Mouse (Mus musculus) forebrain, embryonic 12.5 days (tissue): ENCODE results near the gene 0610030E20Rik. TPM values are rescaled to one million over a fixed set of nuclear protein-coding genes. Genes with fewer than 3 reads are reported as not detected.

Experiments used
- ATAC-seq: fragments of 200-750 bp; cut with Nextera tagmentation; 2 replicates; pipeline ENCODE4 v1.8.0; 2017; ENCODE audit warnings: moderate TSS enrichment; ENCODE audit not compliant: low FRiP score
- H3K27ac ChIP-seq: fragments of 300-500 bp; sonication (generic); 2 replicates; pipeline ENCODE4 v1.5.1; 2016; ENCODE audit warnings: mild to moderate bottlenecking
- H3K27me3 ChIP-seq: fragments of 300-500 bp; sonication (generic); 2 replicates; pipeline ENCODE4 v1.6.1; 2016; ENCODE audit warnings: mild to moderate bottlenecking
- H3K36me3 ChIP-seq: fragments of 300-500 bp; sonication (generic); replicated peaks from 2 replicates; pipeline ENCODE4 v1.6.1; 2016; ENCODE audit warnings: mild to moderate bottlenecking
- H3K4me1 ChIP-seq: fragments of 300-500 bp; sonication (generic); 2 replicates; pipeline ENCODE4 v1.6.1; 2016
- H3K4me2 ChIP-seq: fragments of 300-500 bp; sonication (generic); 2 replicates; pipeline ENCODE4 v1.6.1; 2016; ENCODE audit warnings: mild to moderate bottlenecking, moderate library complexity
- H3K4me3 ChIP-seq: fragments of 300-500 bp; sonication (generic); replicated peaks from 2 replicates; pipeline ENCODE4 v1.5.1; 2016; ENCODE audit warnings: mild to moderate bottlenecking
- H3K9ac ChIP-seq: fragments of 300-500 bp; sonication (generic); 2 replicates; pipeline ENCODE4 v1.6.1; 2016; ENCODE audit warnings: mild to moderate bottlenecking
- H3K9me3 ChIP-seq: fragments of 300-500 bp; sonication (generic); 2 replicates; pipeline ENCODE4 v1.6.1; 2016
- WGBS: fragments of 180-500 bp; shearing (Covaris S2); methylation state at CpG from one replicate; pipeline ENCODE4 v1.1.7; 2016; 5-methylcytosine and 5-hydroxymethylcytosine counted together
- polyA plus RNA-seq: library from polyadenylated mRNA; unstranded; fragments of >200 nt; fragmentation: Nextera tagmentation; extraction: Ambion mirVana; gene quantifications from 2 replicates; pipeline ENCODE4 v1.2.1, GENCODE M21; 2016

Gene 0610030E20Rik
- polyA plus RNA-seq, 1 experiment from 2014 or later: 30.4 TPM

DNA sequence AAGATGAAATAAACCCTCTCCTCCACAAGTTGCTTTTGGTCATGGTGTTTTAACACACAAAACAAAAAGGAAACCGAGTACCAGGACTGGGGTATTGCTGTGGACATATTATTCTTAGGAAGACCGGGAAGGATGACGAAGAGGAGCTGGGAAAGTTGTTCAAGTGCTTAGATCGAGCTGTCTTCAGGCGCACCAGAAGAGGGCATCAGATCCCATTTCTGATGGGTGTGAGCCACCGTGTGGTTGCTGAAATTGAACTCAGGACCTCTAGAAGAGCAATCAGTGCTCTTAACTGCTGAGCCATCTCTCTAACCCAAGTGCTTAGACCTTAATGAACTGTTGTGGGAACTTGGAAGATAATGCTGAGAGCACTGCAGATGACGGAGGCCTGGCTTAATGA is 16.9 kb downstream of the 0610030E20Rik start:
- Histone ChIP-seq H3K27ac (no peak overlapping the region), H3K4me1 (peaks cover 18% of the 10 kb centered on the region), H3K4me2 (no peak overlapping the region), H3K36me3 (peaks cover 16% of the 10 kb centered on the region), H3K9me3 (no peaks in the 10 kb centered on the region), H3K4me3 (no peak overlapping the region), H3K9ac (no peak overlapping the region), H3K27me3 (peaks cover 6% of the 10 kb centered on the region; the same call in 1 of the 2 replicates)
- ATAC-seq: no peak
- 43% methylated on average over 7 of the region's 7 CpGs for WGBS

DNA sequence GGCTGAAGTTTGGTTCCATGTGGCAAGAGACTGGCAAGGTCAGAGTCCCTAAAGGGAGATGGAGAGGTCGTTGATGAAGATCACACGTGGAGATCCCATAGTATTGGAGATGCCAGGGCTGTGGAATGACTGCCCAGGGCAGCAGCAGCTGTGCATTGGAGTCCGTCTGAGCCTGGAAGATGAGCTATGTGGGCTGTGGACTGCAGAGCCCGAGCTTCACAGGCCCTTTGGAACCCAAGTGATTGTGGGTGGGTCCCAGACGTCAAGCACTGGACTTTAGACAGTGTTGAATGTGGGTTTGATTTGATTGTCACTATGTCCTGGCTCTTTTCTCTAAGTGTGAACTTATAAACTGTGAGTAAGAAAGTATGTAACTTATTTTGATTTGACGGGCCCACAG is 17.9 kb downstream of the 0610030E20Rik start:
- no peaks in the 10 kb centered on the region for H3K9me3 ChIP-seq
- H3K9ac ChIP-seq: no peak overlapping the region
- H3K4me2 ChIP-seq: no peak overlapping the region
- peaks cover 6% of the 10 kb centered on the region; the same call in 1 of the 2 replicates for H3K27me3 ChIP-seq
- ATAC-seq: no peak
- peaks cover 7% of the 10 kb centered on the region for H3K36me3 ChIP-seq
- H3K4me3 ChIP-seq: no peak overlapping the region
- H3K27ac ChIP-seq: no peak overlapping the region
- 77% methylated on average over 6 of the region's 6 CpGs for WGBS
- peaks cover 18% of the 10 kb centered on the region for H3K4me1 ChIP-seq

DNA sequence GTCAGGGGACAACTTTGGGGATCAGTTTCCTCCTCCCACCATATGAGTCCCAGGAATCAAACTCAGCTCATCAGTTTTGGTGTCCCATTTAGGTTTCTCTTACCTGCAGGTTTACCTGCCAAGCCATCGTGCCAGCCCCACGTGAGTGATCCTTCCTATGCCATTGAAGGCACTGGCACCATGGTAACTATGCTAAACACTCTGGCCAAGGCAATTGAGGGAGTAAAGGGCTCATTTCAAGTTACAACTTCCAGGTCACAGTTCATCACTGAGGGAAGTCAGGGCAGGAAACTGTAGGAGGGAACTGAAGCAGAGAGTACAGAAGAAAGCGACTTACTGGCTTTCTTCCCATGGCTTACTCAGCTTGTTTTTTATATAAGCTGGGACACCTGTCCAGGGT is 19.2 kb downstream of the 0610030E20Rik start:
- no peaks in the 10 kb centered on the region for H3K9me3 ChIP-seq
- 60% methylated on average over 3 of the region's 3 CpGs for WGBS
- peaks cover 6% of the 10 kb centered on the region; the same call in 1 of the 2 replicates for H3K27me3 ChIP-seq
- H3K4me2 ChIP-seq: no peak overlapping the region
- H3K4me3 ChIP-seq: no peak overlapping the region
- H3K36me3 ChIP-seq: no peaks in the 10 kb centered on the region
- no peak for ATAC-seq
- H3K4me1 ChIP-seq: peaks cover 10% of the 10 kb centered on the region
- H3K9ac ChIP-seq: no peak overlapping the region
- no peak overlapping the region for H3K27ac ChIP-seq

DNA sequence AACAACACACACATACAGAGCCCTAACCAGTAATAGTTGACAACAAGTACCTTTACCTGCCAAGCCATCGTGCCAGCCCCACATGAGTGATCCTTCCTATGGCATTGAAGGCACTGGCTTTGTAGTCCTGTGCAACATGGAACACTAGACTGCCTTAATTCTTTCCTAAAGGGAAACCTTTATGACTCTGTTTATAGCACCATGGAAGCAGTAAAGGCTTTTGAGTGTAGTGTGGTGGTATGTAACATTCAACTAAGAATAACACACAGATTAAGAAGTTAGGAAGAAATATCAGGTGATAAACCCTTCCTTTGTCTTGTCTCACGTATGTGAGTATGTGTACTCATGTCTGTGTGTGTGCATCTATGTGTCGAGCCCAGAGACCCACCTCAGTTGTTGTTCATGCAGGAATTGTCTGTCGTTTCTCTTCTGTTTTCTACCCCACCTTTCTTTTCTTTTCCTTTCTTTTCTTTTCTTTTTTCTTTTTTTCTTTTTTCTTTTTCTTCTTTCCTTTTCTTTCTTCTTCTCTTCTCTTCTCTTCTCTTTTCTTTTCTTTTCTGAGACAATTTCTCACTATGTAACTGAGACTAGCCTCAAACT is 19.8 kb downstream of the 0610030E20Rik start, which contains the start of gene Rnf181:
Rnf181 (minus strand) TSS at position 113 of the 600 bp plus-strand sequence.
- no peaks in the 10 kb centered on the region for H3K9me3 ChIP-seq
- WGBS: 78% methylated on average over 4 of the region's 4 CpGs
- H3K4me3 ChIP-seq: no peak within 1 kb of the TSS
- no peak within 1 kb of the TSS for H3K4me2 ChIP-seq
- H3K4me1 ChIP-seq: 0 out of 2 replicates have a peak, but pooled peaks cover 4% of the 10 kb centered on the region
- peaks cover 6% of the 10 kb centered on the region; the same call in 1 of the 2 replicates for H3K27me3 ChIP-seq
- no peak within 1 kb of the TSS for H3K27ac ChIP-seq
- no peak within 1 kb of the TSS for H3K9ac ChIP-seq
- H3K36me3 ChIP-seq: no peaks in the 10 kb centered on the region
- ATAC-seq: no peak

DNA sequence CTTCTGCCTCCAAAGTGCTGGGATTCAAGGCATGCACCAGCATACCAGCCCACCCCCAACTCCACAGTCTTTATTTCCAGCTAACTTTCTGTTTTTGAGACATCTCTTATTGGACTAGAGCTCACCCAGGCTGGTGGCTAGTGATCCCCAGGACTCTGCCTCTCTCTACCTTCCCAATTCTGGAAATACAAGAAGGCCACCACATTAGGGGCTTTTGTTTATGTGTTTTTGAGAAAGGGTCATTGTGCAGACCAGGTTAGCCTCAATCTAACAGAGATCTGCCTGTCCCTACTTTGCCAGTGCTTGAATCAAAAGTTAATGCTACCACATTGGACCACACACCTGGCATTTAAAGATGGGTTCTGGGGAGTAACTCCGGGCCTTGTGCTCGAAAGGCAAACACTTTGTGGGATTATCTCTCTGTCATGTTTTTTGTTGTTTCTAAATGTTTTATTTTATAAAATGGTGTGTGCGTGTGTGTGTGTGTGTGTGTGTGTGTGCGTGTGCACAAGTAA is 20.4 kb downstream of the 0610030E20Rik start:
- no peak overlapping the region for H3K4me3 ChIP-seq
- H3K4me1 ChIP-seq: 0 out of 2 replicates have a peak, but pooled peaks cover 4% of the 10 kb centered on the region
- ATAC-seq: no peak
- 72% methylated on average over 4 of the region's 4 CpGs for WGBS
- no peak overlapping the region for H3K4me2 ChIP-seq
- H3K27ac ChIP-seq: no peak overlapping the region
- no peaks in the 10 kb centered on the region for H3K36me3 ChIP-seq
- H3K27me3 ChIP-seq: peaks cover 10% of the 10 kb centered on the region; the same call in 1 of the 2 replicates
- H3K9ac ChIP-seq: no peak overlapping the region
- H3K9me3 ChIP-seq: no peaks in the 10 kb centered on the region

DNA sequence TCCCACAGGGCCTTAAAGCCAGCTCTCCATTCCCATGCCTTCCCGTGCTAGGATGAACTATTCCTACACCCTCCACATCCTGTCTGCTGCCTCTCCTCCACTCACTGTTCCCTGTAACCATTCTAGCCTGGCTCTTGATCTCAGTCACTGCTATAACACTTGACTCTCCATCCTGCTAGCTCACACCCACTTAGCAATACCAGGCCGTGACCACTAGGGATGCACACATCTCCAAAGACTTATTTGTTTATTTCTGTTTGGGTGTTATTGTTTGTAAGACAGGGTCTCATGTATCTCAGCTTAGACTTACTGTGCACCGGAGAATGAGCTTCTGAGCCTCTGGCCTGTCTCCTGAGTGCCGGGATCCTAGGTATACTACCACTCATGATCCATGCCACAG is 22.4 kb downstream of the 0610030E20Rik start:
- no peak for ATAC-seq

DNA sequence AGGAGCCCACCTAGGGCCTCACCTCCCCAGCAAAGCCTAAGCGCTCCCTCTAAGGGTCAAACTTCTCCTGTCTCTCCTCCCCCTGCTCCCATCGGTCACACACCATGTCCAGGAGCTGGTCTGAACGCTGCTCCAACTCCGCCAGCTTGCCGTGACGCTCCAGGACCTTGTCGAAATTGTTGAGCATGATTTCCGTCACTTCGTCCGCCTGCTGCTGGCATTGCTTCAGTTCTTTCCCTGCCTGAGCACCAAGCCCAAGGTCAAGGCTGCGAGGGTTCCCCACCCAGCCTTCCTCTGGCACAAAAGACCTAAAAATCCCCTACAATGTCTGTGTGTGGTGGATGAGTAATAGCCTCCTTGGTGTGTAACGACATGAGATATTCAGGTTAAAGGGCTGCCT is 23.0 kb downstream of the 0610030E20Rik start:
- no peak overlapping the region for H3K9ac ChIP-seq
- H3K27me3 ChIP-seq: peaks cover 7% of the 10 kb centered on the region; the same call in 1 of the 2 replicates
- no peak overlapping the region for H3K4me2 ChIP-seq
- no peaks in the 10 kb centered on the region for H3K36me3 ChIP-seq
- WGBS: 82% methylated on average over 12 of the region's 12 CpGs
- H3K9me3 ChIP-seq: no peaks in the 10 kb centered on the region
- no peaks in the 10 kb centered on the region for H3K4me1 ChIP-seq
- ATAC-seq: no peak
- no peak overlapping the region for H3K4me3 ChIP-seq
- H3K27ac ChIP-seq: no peak overlapping the region

More for the DNA sequence above, 22.4 kb downstream of the 0610030E20Rik start:
- Histone ChIP-seq H3K36me3 (no peaks in the 10 kb centered on the region), H3K9ac (no peak overlapping the region), H3K4me3 (no peak overlapping the region), H3K27me3 (peaks cover 10% of the 10 kb centered on the region; the same call in 1 of the 2 replicates), H3K4me1 (no peaks in the 10 kb centered on the region), H3K9me3 (no peaks in the 10 kb centered on the region), H3K27ac (no peak overlapping the region), H3K4me2 (no peak overlapping the region)
- 88% methylated on average over 4 of the region's 4 CpGs for whole genome bisulfite sequencing

DNA sequence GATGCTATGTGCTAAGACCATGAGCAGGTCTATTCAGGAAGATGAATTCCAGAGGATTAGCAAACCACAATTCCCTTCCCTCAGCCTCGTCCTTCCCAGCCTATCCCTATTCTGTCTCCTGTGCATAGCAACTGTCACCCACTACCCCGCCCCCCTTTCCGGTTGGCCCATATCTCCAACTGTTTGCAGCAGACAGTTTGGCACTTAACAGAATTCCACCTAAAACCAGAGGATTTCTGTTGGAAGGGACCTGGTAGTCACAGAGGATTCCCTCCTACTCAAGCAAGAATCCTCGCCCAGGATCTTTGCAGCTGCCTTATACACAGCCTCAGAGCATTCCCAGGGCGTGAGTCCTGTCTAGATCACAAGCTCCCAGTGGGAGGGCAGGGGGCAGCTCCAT is 24.0 kb downstream of the 0610030E20Rik start:
- H3K9ac ChIP-seq: no peak overlapping the region
- no peak overlapping the region for H3K4me2 ChIP-seq
- H3K4me1 ChIP-seq: no peaks in the 10 kb centered on the region
- no peak overlapping the region for H3K4me3 ChIP-seq
- WGBS: 49% methylated on average over 5 of the region's 5 CpGs
- peaks cover 7% of the 10 kb centered on the region; the same call in 1 of the 2 replicates for H3K27me3 ChIP-seq
- no peaks in the 10 kb centered on the region for H3K36me3 ChIP-seq
- H3K27ac ChIP-seq: no peak overlapping the region
- no peak for ATAC-seq
- H3K9me3 ChIP-seq: no peaks in the 10 kb centered on the region

DNA sequence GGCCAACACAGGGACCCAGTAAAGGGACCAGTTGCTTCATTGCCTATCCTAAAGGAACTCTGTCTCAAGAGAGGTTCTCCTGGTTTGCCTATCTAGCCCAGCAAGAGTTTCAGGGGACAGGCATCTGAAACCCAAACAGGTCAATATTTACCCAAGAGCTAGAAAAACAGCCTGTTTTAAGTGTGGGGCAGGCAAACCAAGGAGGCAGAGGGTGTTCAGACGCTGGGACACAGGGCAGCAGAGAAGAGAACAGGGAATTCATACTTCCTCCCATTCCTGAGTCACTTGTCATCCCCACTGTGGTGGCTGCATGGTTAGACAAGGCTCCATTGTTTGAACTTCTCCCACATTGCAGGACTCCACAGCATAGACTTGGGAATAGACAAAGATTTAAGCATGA is 24.5 kb downstream of the 0610030E20Rik start:
- Histone ChIP-seq H3K9ac (no peak overlapping the region), H3K4me3 (no peak overlapping the region), H3K9me3 (no peaks in the 10 kb centered on the region), H3K27me3 (peaks cover 7% of the 10 kb centered on the region; the same call in 1 of the 2 replicates), H3K36me3 (no peaks in the 10 kb centered on the region), H3K4me1 (no peaks in the 10 kb centered on the region), H3K27ac (no peak overlapping the region), H3K4me2 (no peak overlapping the region)
- no peak for ATAC-seq
- WGBS: 38% methylated on average over 1 of the region's 1 CpGs

DNA sequence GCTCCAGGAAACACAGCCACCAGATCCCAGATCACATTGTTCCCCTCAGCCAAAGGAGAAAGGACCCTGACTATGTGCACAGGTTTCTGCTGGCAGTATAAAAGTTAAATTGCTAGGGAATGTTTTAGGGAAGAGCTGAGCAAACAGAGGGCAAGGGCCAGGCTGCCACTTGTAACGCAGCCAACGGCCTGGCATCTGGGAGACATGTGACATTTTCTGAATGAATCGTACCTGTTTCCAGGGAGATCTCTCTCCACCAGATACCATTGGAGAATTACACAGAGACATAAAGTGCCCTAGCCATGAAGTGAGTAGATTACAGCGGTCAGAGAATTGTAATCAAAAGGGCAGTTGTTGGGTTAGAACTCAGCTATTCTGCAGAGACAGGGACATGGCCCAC is 26.1 kb downstream of the 0610030E20Rik start:
- Histone ChIP-seq H3K36me3 (no peaks in the 10 kb centered on the region), H3K27me3 (peaks cover 5% of the 10 kb centered on the region; the same call in 1 of the 2 replicates), H3K9me3 (no peaks in the 10 kb centered on the region), H3K9ac (no peak overlapping the region), H3K27ac (no peak overlapping the region), H3K4me3 (no peak overlapping the region), H3K4me2 (no peak overlapping the region), H3K4me1 (no peaks in the 10 kb centered on the region)
- WGBS: 89% methylated on average over 4 of the region's 4 CpGs
- ATAC-seq: no peak

DNA sequence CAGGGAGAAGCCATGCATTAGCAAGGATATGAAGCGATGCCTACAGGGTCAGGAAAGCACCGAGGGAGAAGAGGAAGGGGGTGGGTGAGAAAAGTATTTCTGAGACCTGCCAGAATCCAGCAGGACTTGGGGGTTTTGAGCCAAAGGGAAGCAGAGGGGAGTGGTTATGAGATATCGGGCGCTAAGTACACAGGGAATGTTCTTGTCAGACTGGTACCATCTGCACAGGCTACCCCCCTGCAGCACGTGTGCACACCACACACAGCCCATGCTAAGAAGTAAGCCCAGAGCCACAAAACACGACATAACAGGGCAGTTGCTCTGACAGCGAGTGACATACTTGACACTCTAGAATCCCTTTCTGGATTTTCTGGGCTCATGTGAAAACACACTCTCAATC is 27.1 kb downstream of the 0610030E20Rik start:
- H3K4me3 ChIP-seq: no peak overlapping the region
- no peak overlapping the region for H3K4me2 ChIP-seq
- H3K36me3 ChIP-seq: no peaks in the 10 kb centered on the region
- no peak for ATAC-seq
- no peaks in the 10 kb centered on the region for H3K4me1 ChIP-seq
- no peak overlapping the region for H3K27ac ChIP-seq
- H3K27me3 ChIP-seq: peaks cover 15% of the 10 kb centered on the region
- no peaks in the 10 kb centered on the region for H3K9me3 ChIP-seq
- 80% methylated on average over 7 of the region's 7 CpGs for WGBS
- H3K9ac ChIP-seq: no peak overlapping the region

DNA sequence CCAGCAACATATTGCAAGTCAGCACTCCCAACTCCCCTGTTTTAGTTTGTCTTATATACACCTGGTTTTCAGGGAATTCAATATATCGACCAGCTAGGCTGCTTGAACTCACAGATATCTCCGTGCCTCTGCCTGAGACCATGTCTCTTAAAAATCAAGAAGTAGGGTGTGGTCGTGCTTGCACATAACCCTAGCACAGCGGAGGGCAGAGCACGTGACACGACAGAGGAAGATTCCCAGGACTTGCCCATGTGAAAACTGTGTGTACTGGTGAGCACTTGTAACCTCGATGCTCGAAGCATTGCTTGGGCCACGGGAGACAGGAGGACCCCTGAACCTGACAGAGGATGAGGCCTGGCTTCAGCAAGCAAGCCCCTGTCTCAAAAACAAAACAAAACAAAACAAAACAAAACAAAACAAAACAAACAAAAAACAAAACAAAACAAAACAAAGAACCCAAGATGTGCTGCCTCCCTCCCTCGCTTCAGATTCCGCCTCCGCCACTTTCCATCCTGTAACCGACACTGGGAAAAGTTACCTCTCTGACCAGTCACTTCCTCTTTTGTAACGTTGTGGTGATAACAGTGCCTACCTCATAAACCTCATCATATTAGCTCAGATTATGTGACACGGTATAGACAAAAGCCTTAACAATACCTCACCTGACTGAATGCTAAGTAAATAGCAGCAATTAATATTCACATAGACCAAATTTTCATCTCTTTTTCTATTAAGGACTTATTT is 27.9 kb downstream of the 0610030E20Rik start:
- Histone ChIP-seq H3K4me1 (0 out of 2 replicates have a peak, but pooled peaks cover 2% of the 10 kb centered on the region), H3K27me3 (peaks cover 23% of the 10 kb centered on the region), H3K9me3 (no peaks in the 10 kb centered on the region), H3K4me2 (no peak overlapping the region), H3K27ac (no peak overlapping the region), H3K36me3 (no peaks in the 10 kb centered on the region), H3K9ac (no peak overlapping the region), H3K4me3 (no peak overlapping the region)
- WGBS: 88% methylated on average over 15 of the region's 15 CpGs
- ATAC-seq: no peak
